In genomic region chr13:35612506-35612905, GRCm38 (mm10) we compare ENCODE assay signal across 25 mouse cellular contexts. TPM values are rescaled to one million over a fixed set of nuclear protein-coding genes. Genes with fewer than 3 reads are reported as not detected.
DNase-seq lines count a peak whose midpoint lies in the region; ATAC-seq and TF ChIP-seq lines count a peak whose summit lies in the region.
"Had no signal": no experiment of that assay in that cellular context is flagged by ENCODE, and none has a peak within 500 bp of the region (broad histone marks: within the 10 kb centered on the region; RNA-seq: fewer than 3 reads in every experiment).

No protein-coding gene starts in this region.

- no peak for TF ChIP-seq RAD21 in MEL (IDR thresholded peaks at IDR 0.05; ENCODE audit: low read depth, low read length)

- H3K9me3 ChIP-seq in liver, embryonic 11.5 days (ENCODE audit: control insufficient read depth, low read length), result no peaks in the 10 kb centered on the region
- H3K9me3 ChIP-seq in liver, postnatal 0 days (ENCODE audit: low read length), result no peaks in the 10 kb centered on the region
- H3K9me3 ChIP-seq in MEL (replicated peaks; ENCODE audit: insufficient read depth, low read length), result no peaks in the 10 kb centered on the region
- H3K9me3 ChIP-seq: embryonic facial prominence, embryonic 10.5 days; embryonic facial prominence, embryonic 12.5 days; forebrain, embryonic 13.5 days; forebrain, embryonic 15.5 days; G1E had no signal

- 80% methylated on average over 1 of the region's 1 CpGs for WGBS in heart, adult 2 months
- 84% methylated on average over 1 of the region's 1 CpGs for WGBS in liver, embryonic 11.5 days
- WGBS in liver, postnatal 0 days (ENCODE audit: insufficient replicate concordance), result 80% methylated on average over 1 of the region's 1 CpGs

- peaks cover 2% of the 10 kb centered on the region; the same call in 1 of the 2 replicates for H3K4me1 ChIP-seq in heart, adult 2 months (ENCODE audit: control insufficient read depth, insufficient read depth, low read length)
- H3K4me1 ChIP-seq in liver, embryonic 11.5 days (replicated peaks; ENCODE audit: control insufficient read depth, insufficient read depth, low read length), result peaks cover 24% of the 10 kb centered on the region
- H3K4me1 ChIP-seq in liver, postnatal 0 days (ENCODE audit: insufficient read depth), result peaks cover 32% of the 10 kb centered on the region
- H3K4me1 ChIP-seq in MEL (ENCODE audit: control insufficient read depth in 1 of 2, insufficient read depth in 2 of 2, low read length in 2 of 2), result peaks cover 33 to 64% of the 10 kb centered on the region in 2 experiments
- H3K4me1 ChIP-seq: embryonic facial prominence, embryonic 10.5 days; embryonic facial prominence, embryonic 12.5 days; forebrain, embryonic 13.5 days; forebrain, embryonic 15.5 days had no signal

- ATAC-seq in liver, embryonic 11.5 days (replicated peaks; ENCODE audit: low FRiP score), result no peak
- ATAC-seq in liver, postnatal 0 days, result no peak
- ATAC-seq: activated CD4-positive, CD25-positive, alpha-beta regulatory T cell, adult 4 months; CD4-positive, CD25-positive, alpha-beta regulatory T cell, adult 4 months; forebrain, embryonic 13.5 days; forebrain, embryonic 15.5 days; forebrain, postnatal 0 days; Patski had no signal

- H3K27ac ChIP-seq in heart, adult 2 months, result no peak overlapping the region
- no peak overlapping the region for H3K27ac ChIP-seq in liver, embryonic 11.5 days (ENCODE audit: low read depth, low read length)
- no peak overlapping the region for H3K27ac ChIP-seq in liver, postnatal 0 days (ENCODE audit: low read depth)
- peak overlapping the region; percentile 41; the same call in 1 of the 2 replicates for H3K27ac ChIP-seq in MEL (ENCODE audit: control insufficient read depth, low read depth, low read length)
- H3K27ac ChIP-seq: embryonic facial prominence, embryonic 10.5 days; embryonic facial prominence, embryonic 12.5 days; forebrain, embryonic 13.5 days; forebrain, embryonic 15.5 days had no signal

- no peak for TF ChIP-seq CTCF in heart, adult 2 months (IDR thresholded peaks at IDR 0.05)
- no peak for TF ChIP-seq CTCF in liver, postnatal 0 days (IDR thresholded peaks at IDR 0.05; ENCODE audit: low read depth)
- TF ChIP-seq CTCF in MEL (IDR thresholded peaks at IDR 0.05 in 2 of 3, conservative IDR thresholded peaks at IDR 0.05 in 1 of 3; ENCODE audit: control insufficient read depth in 1 of 3, insufficient read depth in 1 of 3, low read depth in 2 of 3, low read length in 3 of 3, poor library complexity in 1 of 3, severe bottlenecking in 1 of 3), result no peak

- no peak for TF ChIP-seq POLR2A in heart, adult 2 months (IDR thresholded peaks at IDR 0.05; ENCODE audit: insufficient read depth, low read depth, low read length)
- no peak for TF ChIP-seq POLR2A in MEL (IDR thresholded peaks at IDR 0.05; ENCODE audit: control insufficient read depth in 1 of 2, insufficient read depth in 1 of 2, low read depth in 1 of 2, low read length in 2 of 2, poor library complexity in 1 of 2)

- no peak overlapping the region for H3K9ac ChIP-seq in heart, adult 2 months (ENCODE audit: low read depth, low read length)
- H3K9ac ChIP-seq in liver, embryonic 11.5 days (ENCODE audit: low read depth, low read length), result no peak overlapping the region
- H3K9ac ChIP-seq in liver, postnatal 0 days (replicated peaks), result no peak overlapping the region
- H3K9ac ChIP-seq in MEL (ENCODE audit: control insufficient read depth, low read depth, low read length, poor library complexity, severe bottlenecking), result no peak overlapping the region
- H3K9ac ChIP-seq: embryonic facial prominence, embryonic 12.5 days; forebrain, embryonic 13.5 days; forebrain, embryonic 15.5 days; forebrain, postnatal 0 days had no signal

- H3K36me3 ChIP-seq in heart, adult 2 months (ENCODE audit: control insufficient read depth, insufficient read depth, low read length), result no peaks in the 10 kb centered on the region; the same call in 1 of the 2 replicates
- H3K36me3 ChIP-seq in liver, embryonic 11.5 days (ENCODE audit: control insufficient read depth, insufficient read depth, low read length), result no peaks in the 10 kb centered on the region
- H3K36me3 ChIP-seq in liver, postnatal 0 days (replicated peaks; ENCODE audit: insufficient read depth, low read length), result no peaks in the 10 kb centered on the region
- H3K36me3 ChIP-seq in MEL (ENCODE audit: control insufficient read depth in 1 of 2, insufficient read depth in 2 of 2, low read length in 2 of 2), result peaks cover 0 to 71% of the 10 kb centered on the region in 2 experiments; a peak in 2 of 4 replicates
- H3K36me3 ChIP-seq: embryonic facial prominence, embryonic 10.5 days; embryonic facial prominence, embryonic 12.5 days; forebrain, embryonic 15.5 days; G1E had no signal

- H3K4me2 ChIP-seq in liver, embryonic 11.5 days, result no peak overlapping the region
- no peak overlapping the region for H3K4me2 ChIP-seq in liver, postnatal 0 days (ENCODE audit: low read depth, low read length)
- H3K4me2 ChIP-seq: embryonic facial prominence, embryonic 12.5 days; forebrain, embryonic 13.5 days; forebrain, embryonic 15.5 days had no signal

- H3K79me2 ChIP-seq in heart, adult 2 months (replicated peaks; ENCODE audit: control insufficient read depth, insufficient read depth, low read length), result no peaks in the 10 kb centered on the region
- H3K79me2 ChIP-seq in MEL (ENCODE audit: control insufficient read depth, insufficient read depth, low read length, poor library complexity), result no peaks in the 10 kb centered on the region

- TF ChIP-seq EP300 in heart, adult 2 months (IDR thresholded peaks at IDR 0.05; ENCODE audit: insufficient read depth, low read depth, low read length), result no peak
- no peak for TF ChIP-seq EP300 in liver, postnatal 0 days (IDR thresholded peaks at IDR 0.05; ENCODE audit: low read depth)
- no peak; a peak in 1 of 4 replicates for TF ChIP-seq EP300 in MEL (IDR thresholded peaks at IDR 0.05; ENCODE audit: low read depth in 1 of 2, low read length in 2 of 2)

- H3K4me3 ChIP-seq in heart, adult 2 months, result no peak overlapping the region
- no peak overlapping the region for H3K4me3 ChIP-seq in liver, embryonic 11.5 days (ENCODE audit: low read depth, low read length)
- no peak overlapping the region for H3K4me3 ChIP-seq in liver, postnatal 0 days (ENCODE audit: low read depth, low read length)
- no peak overlapping the region for H3K4me3 ChIP-seq in MEL (ENCODE audit: control insufficient read depth in 1 of 2, insufficient read depth in 1 of 2, low read depth in 2 of 2, low read length in 2 of 2)
- H3K4me3 ChIP-seq: embryonic facial prominence, embryonic 10.5 days; embryonic facial prominence, embryonic 12.5 days; forebrain, embryonic 13.5 days; forebrain, embryonic 15.5 days had no signal

- intact Hi-C loops in heart, adult 2 months (cut with DNase I), result no loop called here

- peak; percentile 62 for DNase-seq in heart, adult 11 months
- no peak for DNase-seq in heart, adult 2 months
- peak; percentile 11 for DNase-seq in liver, embryonic 11.5 days (ENCODE audit: low spot score)
- DNase-seq in liver, postnatal 0 days, result no peak
- DNase-seq in MEL (ENCODE audit: low read depth, low spot score) (peak; percentile 54), MN1 (ENCODE audit: low spot score) (no peak)
- DNase-seq: adrenal gland, adult 8-10 months; adrenal gland, postnatal 14 days; adrenal gland, postnatal 36 days; B cell, adult 2 months; cerebellum, adult 11-12 months; cerebellum, adult 2 months; cerebellum, adult 9-10 months; cerebellum, postnatal 10 days; cerebellum, postnatal 25 days; forebrain, postnatal 0 days had no signal

- no peaks in the 10 kb centered on the region for H3K27me3 ChIP-seq in heart, adult 2 months (ENCODE audit: control insufficient read depth, insufficient read depth, low read length)
- no peaks in the 10 kb centered on the region for H3K27me3 ChIP-seq in liver, embryonic 11.5 days (replicated peaks; ENCODE audit: control insufficient read depth, insufficient read depth, low read length)
- no peaks in the 10 kb centered on the region for H3K27me3 ChIP-seq in liver, postnatal 0 days (ENCODE audit: insufficient read depth, low read length)
- H3K27me3 ChIP-seq in MEL (ENCODE audit: control insufficient read depth in 1 of 2, insufficient read depth in 2 of 2, low read length in 2 of 2), result no peaks in the 10 kb centered on the region
- H3K27me3 ChIP-seq: CH12.LX; embryonic facial prominence, embryonic 12.5 days; forebrain, embryonic 13.5 days; forebrain, embryonic 15.5 days; Patski had no signal

TF ChIP-seq in MEL, 35 proteins besides CTCF, POLR2A, EP300 and RAD21:
- TF ChIP-seq CHD2 (IDR thresholded peaks at IDR 0.05; ENCODE audit: low read length) (no peak), UBTF (IDR thresholded peaks at IDR 0.05; ENCODE audit: borderline replicate concordance, insufficient read depth, low read depth, low read length) (no peak), ELF1 (IDR thresholded peaks at IDR 0.05; ENCODE audit: low read depth, low read length) (no peak), KAT2A (conservative IDR thresholded peaks at IDR 0.05; ENCODE audit: low read depth, low read length) (no peak), ZKSCAN1 (IDR thresholded peaks at IDR 0.05; ENCODE audit: low read depth, low read length) (no peak)
TF ChIP-seq in MEL: peak in this region for 0.

RNA-seq across cellular contexts. Expression of gene Cdyl, which starts 47.1 kb away (rescaled TPM):
- 10 to 100 TPM in 1 of 2 experiments, 1 to 10 TPM in 1; 8.4 to 11.2 TPM for total RNA-seq in heart, adult 2 months (2021)
- polyA plus RNA-seq in heart, adult 2 months (2012; rRNA removed), result 3.1 and 4.2 TPM in 2 replicates
- polyA plus RNA-seq in liver, embryonic 11.5 days (2014; fragmentation: Nextera tagmentation; extraction: Ambion mirVana), result 17.6 and 19.1 TPM in 2 replicates
- polyA plus RNA-seq in liver, postnatal 0 days (2015; fragmentation: Nextera tagmentation; extraction: Ambion mirVana), result 5.8 and 5.9 TPM in 2 replicates
- 8.9 and 11.4 TPM in 2 replicates for total RNA-seq in MEL (2012; rRNA removed)
- polyA plus RNA-seq in MEL (2012; ENCODE audit: insufficient read depth in 1 of 2, insufficient read length in 2 of 2, low read depth in 1 of 2, low replicate concordance in 2 of 2, missing spikeins in 1 of 2), result 10 to 100 TPM in 1 of 2 experiments, not detected in 1; 32.2 TPM

Comparison
In these comparisons a context has a peak if more than half of its experiments do, and no peak if none do; other contexts are left out.
1. DNase-seq: peak in heart, adult 11 months (single experiment), liver, embryonic 11.5 days (single experiment) and MEL (single experiment); none in heart, adult 2 months (0 of 2), liver, postnatal 0 days (single experiment) and MN1 (single experiment).